Mouse (Mus musculus) kidney, embryonic 14.5 days (tissue): ENCODE measurements around the gene P2ry12. TPM values are rescaled to one million over a fixed set of nuclear protein-coding genes. Genes with fewer than 3 reads are reported as not detected.

Experiments used
- polyA plus RNA-seq: library from polyadenylated mRNA; unstranded; fragments of >200 nt; fragmentation: Nextera tagmentation; extraction: Ambion mirVana; gene quantifications from 2 replicates; pipeline ENCODE4 v1.2.1, GENCODE M21; 2014

P2ry12 gene
- polyA plus RNA-seq, 1 experiment from 2014 or later = 1.8 TPM

Other genes starting within 250 kb of the P2ry12 start
- 0.58 and 1.3 TPM in 2 replicates for gene Gpr171, start 161.1 kb downstream of the P2ry12 start, polyA plus RNA-seq
- 1.8 and 2.3 TPM in 2 replicates for gene P2ry14, start 109.3 kb downstream of the P2ry12 start, polyA plus RNA-seq
- gene Gpr87, start 67.8 kb downstream of the P2ry12 start, polyA plus RNA-seq = 0.34 TPM in 1 of 2 replicates, not detected in the other
- gene P2ry13, start 52.0 kb downstream of the P2ry12 start, polyA plus RNA-seq = 0.14 and 0.62 TPM in 2 replicates
- 3.0 and 4.4 TPM in 2 replicates for gene Igsf10, start 81.5 kb upstream of the P2ry12 start, polyA plus RNA-seq